Mouse (Mus musculus) embryonic facial prominence, embryonic 13.5 days (tissue): ENCODE data around the gene Platr25. TPM values are rescaled to one million over a fixed set of nuclear protein-coding genes. Genes with fewer than 3 reads are reported as not detected.
A peak's percentile ranks its signal among the peaks of the same experiment; 100 is the strongest.
"Not testable (repeated sequence)": the region's sequence is repeated elsewhere in the genome, so short reads cannot be mapped to it uniquely, and the experiment has no call there.

Source experiments
- ATAC-seq: fragments of 200-750 bp; cut with Nextera tagmentation; 2 replicates; pipeline ENCODE4 v1.8.0; 2017; ENCODE audit warnings: low read depth; ENCODE audit not compliant: insufficient number of reproducible peaks, insufficient read depth, low FRiP score, low TSS enrichment
- H3K27ac ChIP-seq: fragments of 300-500 bp; sonication (generic); 2 replicates; pipeline ENCODE4 v1.5.1; 2015; ENCODE audit warnings: moderate library complexity, mild to moderate bottlenecking, inconsistent platforms
- H3K27me3 ChIP-seq: fragments of 300-500 bp; sonication (generic); 2 replicates; pipeline ENCODE4 v1.6.1; 2015; ENCODE audit warnings: mild to moderate bottlenecking, inconsistent platforms
- H3K36me3 ChIP-seq: fragments of 300-500 bp; sonication (generic); 2 replicates; pipeline ENCODE4 v1.6.1; 2015; ENCODE audit warnings: mild to moderate bottlenecking, inconsistent platforms
- H3K4me1 ChIP-seq: fragments of 300-500 bp; sonication (generic); 2 replicates; pipeline ENCODE4 v1.6.1; 2015; ENCODE audit warnings: inconsistent platforms
- H3K4me2 ChIP-seq: fragments of 300-500 bp; sonication (generic); 2 replicates; pipeline ENCODE4 v1.6.1; 2015; ENCODE audit warnings: moderate library complexity, mild to moderate bottlenecking, inconsistent platforms
- H3K4me3 ChIP-seq: fragments of 300-500 bp; sonication (generic); 2 replicates; pipeline ENCODE4 v1.5.1; 2015; ENCODE audit warnings: mild to moderate bottlenecking, inconsistent platforms
- H3K9ac ChIP-seq: fragments of 300-500 bp; sonication (generic); 2 replicates; pipeline ENCODE4 v1.6.1; 2015; ENCODE audit warnings: mild to moderate bottlenecking, inconsistent platforms
- H3K9me3 ChIP-seq: fragments of 300-500 bp; sonication (generic); 2 replicates; pipeline ENCODE4 v1.6.1; 2016; ENCODE audit warnings: inconsistent platforms
- WGBS: fragments of 180-500 bp; shearing (Covaris S2); methylation state at CpG from one replicate; pipeline ENCODE4 v1.1.7; 2015; ENCODE audit warnings: mixed read lengths; 5-methylcytosine and 5-hydroxymethylcytosine counted together
- polyA plus RNA-seq: library from polyadenylated mRNA; unstranded; fragments of >200 nt; fragmentation: Nextera tagmentation; extraction: Ambion mirVana; gene quantifications from 2 replicates; pipeline ENCODE4 v1.2.1, GENCODE M21; 2015

Platr25 gene
- polyA plus RNA-seq, result 36.0 and 42.1 TPM in 2 replicates

DNA sequence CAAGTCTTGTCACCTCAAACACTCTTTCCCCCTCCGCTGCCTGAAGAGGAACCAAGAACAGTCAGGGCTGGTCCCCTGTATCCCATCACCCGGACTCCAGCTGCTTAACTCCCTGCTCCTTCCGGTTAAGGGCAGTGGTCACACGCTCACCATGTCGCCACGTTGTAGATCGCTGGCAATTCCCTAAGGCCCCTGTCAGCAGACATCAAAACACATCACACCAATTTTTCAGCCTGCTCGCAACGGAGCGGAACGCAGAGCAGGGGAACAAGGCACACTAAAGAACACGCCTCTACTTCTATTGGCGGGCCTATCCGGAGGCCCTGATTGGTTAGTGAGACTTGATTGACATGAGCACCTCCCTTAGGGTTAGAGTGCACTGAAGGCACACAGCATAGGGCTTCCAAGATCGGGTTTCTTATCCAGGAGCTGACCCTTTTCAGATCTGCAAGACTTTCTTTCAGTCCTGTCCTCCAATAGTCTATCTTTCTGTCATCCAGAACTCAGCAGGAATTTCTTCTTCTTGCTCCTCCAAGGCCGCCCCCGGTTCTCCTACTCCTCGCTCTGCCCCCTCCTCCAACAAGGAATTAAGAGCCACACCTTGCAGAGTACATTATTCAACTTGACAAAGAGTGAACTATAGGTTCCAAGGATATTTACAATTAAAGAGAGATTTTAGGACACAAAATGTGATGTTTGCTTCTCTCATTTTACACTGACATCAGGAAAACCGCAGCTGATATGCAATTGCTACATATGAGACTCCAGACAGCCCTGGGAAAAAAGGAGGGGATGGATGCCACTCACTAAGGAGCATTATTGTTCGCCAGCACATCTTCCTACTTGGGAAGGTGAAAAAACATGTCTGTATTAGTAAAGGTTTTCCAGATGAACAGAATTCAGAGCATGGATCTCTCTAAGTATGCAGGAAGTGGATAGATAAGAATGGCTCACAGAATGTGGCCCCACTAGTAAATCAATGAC, at the start of gene Platr25:
Platr25 (minus strand) TSS at position 278 of the 984 bp plus-strand sequence.
- not testable (repeated sequence) for H3K9me3 ChIP-seq, H3K36me3 ChIP-seq, H3K4me1 ChIP-seq, H3K27me3 ChIP-seq, H3K27ac ChIP-seq
- peak within 1 kb of the TSS; percentile 55 for H3K4me3 ChIP-seq
- H3K9ac ChIP-seq, result peak within 1 kb of the TSS; percentile 71
- peak within 1 kb of the TSS; percentile 57 for H3K4me2 ChIP-seq
- WGBS, result 9% methylated on average over 20 of the region's 20 CpGs
- ATAC-seq, result 0 out of 2 replicates have a peak, but pooled peaks have one; percentile 52

DNA sequence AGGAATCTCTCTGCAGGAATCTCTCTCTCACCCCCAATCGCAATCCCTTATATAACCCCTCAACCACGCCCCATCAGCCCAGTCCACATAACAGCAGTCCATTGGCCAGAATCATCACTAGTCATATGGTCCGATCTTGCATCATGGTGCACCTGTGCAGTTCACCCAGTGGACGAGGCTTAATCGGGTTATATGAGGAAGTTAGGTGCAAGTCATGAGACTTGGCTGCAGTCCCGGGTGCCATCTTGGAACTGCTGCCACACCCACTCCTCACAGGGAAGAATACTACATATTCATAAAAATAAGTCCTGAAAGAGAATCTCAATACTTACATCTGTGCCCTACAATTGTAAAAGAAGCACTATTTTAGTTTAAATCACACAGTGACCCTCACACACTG, 47.5 kb upstream of the Platr25 start:
- ATAC-seq, H3K27ac ChIP-seq, H3K4me2 ChIP-seq, H3K9me3 ChIP-seq, H3K36me3 ChIP-seq, H3K9ac ChIP-seq, H3K4me3 ChIP-seq, H3K27me3 ChIP-seq, H3K4me1 ChIP-seq: not testable (repeated sequence)
- WGBS, result 90% methylated on average over 6 of the region's 6 CpGs

DNA sequence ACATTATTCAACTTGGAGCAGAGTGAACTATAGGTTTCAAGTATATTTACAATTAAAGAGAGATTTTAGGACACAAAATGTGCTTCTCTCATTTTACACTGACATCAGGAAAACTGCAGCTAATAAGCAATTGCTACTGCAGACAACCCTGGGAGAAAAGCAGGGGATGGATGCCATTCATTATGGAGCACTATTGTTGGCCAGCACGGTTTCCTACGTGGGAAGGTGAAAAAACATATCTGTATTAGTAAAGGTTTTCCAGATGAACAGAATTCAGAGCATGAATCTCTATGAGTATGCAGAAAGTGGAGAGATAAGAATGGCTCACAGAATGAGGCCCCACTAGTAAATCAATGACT, 25.6 kb upstream of the Platr25 start:
- not testable (repeated sequence) for ATAC-seq

DNA sequence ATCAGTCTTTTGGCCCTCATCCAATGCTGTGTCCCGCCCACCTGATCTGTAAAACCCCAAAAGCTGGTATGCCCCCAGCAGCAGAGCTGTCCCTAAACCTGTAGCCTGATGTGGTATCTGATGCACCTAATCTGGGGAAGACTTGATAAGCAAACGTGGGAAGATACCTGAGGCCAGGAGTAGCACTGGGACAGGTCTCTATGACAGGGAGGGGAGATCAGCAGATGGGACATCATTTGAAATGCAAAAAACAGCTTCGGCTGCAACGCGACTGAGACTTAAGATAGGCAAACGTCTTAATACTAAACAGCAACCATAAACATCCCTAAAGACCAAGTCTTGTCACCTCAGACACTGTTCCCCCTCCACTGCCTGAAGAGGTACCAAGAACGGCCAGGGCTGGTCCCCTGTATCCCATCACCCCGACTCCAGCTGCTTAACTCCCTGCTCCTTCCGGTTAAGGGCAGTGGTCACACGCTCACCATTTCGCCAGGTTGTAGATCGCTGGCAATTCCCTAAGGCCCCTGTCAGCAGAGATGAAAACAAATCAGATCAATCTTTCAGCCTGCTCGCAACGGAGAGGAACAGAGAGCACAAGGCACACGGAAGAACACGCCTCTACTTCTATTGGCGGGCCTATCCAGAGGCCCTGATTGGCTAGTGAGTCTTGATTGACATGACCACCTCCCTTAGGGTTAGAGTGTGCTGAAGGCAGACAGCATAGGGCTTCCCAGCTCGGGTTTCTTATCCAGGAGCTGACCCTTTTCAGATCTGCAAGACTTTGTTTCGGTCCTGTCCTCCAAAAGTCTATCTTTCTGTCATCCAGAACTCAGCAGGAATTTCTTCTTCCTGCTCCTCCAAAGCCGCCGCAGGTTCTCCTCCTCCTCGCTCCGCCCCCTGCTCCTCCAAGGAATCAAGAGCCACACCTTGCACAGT, 25.0 kb upstream of the Platr25 start, which contains the start of gene Gm5141:
Gm5141 (minus strand) TSS at position 610 of the 936 bp plus-strand sequence.
- not testable (repeated sequence) for H3K27me3 ChIP-seq, H3K27ac ChIP-seq, H3K4me1 ChIP-seq
- Histone ChIP-seq H3K4me2 (peak within 1 kb of the TSS; percentile 76), H3K4me3 (peak within 1 kb of the TSS; percentile 57), H3K9ac (peak within 1 kb of the TSS; percentile 76), H3K9me3 (peaks cover 13% of the 10 kb centered on the region), H3K36me3 (peaks cover 13% of the 10 kb centered on the region)
- peak; percentile 90 for ATAC-seq
- 4% methylated on average over 22 of the region's 23 CpGs for WGBS

More for the DNA sequence above, 25.6 kb upstream of the Platr25 start:
- Histone ChIP-seq H3K36me3 (peaks cover 13% of the 10 kb centered on the region), H3K9ac (0 out of 2 replicates have a peak overlapping the region, but pooled peaks have one; percentile 76), H3K4me2 (peak overlapping the region; percentile 76), H3K4me3 (peak overlapping the region; percentile 57)
- not testable (repeated sequence) for H3K27ac ChIP-seq, H3K4me1 ChIP-seq, H3K27me3 ChIP-seq, H3K9me3 ChIP-seq
- 53% methylated on average over 2 of the region's 2 CpGs for whole genome bisulfite sequencing

DNA sequence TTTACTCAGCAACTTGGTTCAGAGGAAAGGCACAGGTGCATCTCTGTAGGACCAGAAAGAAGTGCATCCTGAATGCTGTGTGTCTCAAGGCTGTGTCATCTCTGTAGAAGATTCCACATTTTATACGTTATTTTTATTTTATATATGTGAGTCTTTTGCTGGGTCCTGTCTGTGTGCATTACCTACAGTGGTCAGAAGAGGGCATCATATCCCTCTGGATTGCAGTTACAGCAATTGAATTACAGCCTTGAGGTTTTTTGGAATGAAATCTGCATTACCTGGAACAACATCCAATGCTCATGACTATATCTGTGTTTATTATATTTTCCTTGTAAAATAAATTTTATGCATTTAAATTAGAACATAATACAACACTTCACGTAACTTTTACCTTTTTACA, 3.3 kb upstream of the Platr25 start:
- not testable (repeated sequence) for H3K4me3 ChIP-seq, ATAC-seq, H3K4me1 ChIP-seq

DNA sequence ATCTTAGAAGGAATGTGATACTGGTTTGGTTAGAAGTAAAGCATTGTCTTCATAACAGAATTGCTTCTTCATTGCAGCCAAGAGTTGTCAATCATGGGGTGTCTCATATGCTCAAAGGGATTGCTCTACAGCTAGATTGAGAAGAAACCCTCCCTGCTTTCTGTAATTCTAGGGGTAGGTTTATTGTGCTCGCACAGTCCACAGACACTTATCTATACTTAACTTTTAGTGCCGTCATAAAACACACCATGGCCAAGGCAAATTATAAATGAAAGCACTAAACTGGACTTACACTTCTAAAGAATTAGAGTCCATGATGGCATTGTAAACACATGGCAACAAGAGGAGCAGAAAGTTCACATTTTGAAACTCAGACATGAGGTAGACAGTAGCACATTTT, 27.2 kb downstream of the Platr25 start:
- 95% methylated on average over 2 of the region's 2 CpGs for WGBS
- no peaks in the 10 kb centered on the region for H3K27me3 ChIP-seq
- ATAC-seq, result no peak
- H3K9ac ChIP-seq, result no peak overlapping the region
- H3K27ac ChIP-seq, result no peak overlapping the region
- H3K4me2 ChIP-seq, result no peak overlapping the region
- H3K4me1 ChIP-seq, result no peaks in the 10 kb centered on the region
- no peaks in the 10 kb centered on the region for H3K9me3 ChIP-seq
- H3K4me3 ChIP-seq, result no peak overlapping the region
- H3K36me3 ChIP-seq, result peaks cover 2% of the 10 kb centered on the region; the same call in 1 of the 2 replicates

More for the DNA sequence above, 3.3 kb upstream of the Platr25 start:
- not testable (repeated sequence) for H3K4me2 ChIP-seq, H3K9ac ChIP-seq, H3K36me3 ChIP-seq, H3K9me3 ChIP-seq, H3K27me3 ChIP-seq, H3K27ac ChIP-seq
- 62% methylated on average over 2 of the region's 2 CpGs for WGBS

DNA sequence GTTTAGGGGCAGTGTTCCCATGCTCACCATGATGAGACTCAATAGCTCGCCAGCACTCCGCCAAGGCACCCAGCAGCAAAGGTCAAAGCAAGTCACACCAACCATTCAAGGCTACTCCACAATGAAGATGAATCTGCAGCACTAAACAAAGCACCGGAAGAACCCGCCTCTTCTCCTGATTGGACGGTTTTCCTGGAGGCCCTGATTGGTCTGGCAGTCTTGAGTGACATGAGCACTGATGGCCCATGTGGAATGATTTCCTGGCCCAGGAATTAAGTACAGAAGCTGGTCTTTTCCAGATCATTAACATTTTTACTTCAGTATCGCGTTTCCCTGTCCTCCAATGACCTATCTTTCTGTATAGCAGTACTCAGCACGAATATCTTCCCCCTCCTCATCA, 47.9 kb downstream of the Platr25 start:
- H3K4me1 ChIP-seq, H3K36me3 ChIP-seq, H3K9ac ChIP-seq, H3K27ac ChIP-seq, H3K9me3 ChIP-seq, H3K4me2 ChIP-seq, ATAC-seq, H3K27me3 ChIP-seq, H3K4me3 ChIP-seq: not testable (repeated sequence)
- WGBS, result 93% methylated on average over 8 of the region's 8 CpGs

DNA sequence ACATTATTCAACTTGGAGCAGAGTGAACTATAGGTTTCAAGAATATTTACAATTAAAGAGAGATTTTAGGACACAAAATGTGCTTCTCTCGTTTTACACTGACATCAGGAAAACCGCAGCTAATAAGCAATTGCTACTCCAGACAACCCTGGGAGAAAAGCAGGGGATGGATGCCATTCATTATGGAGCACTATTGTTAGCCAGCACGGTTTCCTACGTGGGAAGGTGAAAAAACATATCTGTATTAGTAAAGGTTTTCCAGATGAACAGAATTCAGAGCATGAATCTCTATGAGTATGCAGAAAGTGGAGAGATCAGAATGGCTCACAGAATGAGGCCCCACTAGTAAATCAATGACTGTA, 75.2 kb downstream of the Platr25 start:
- peak overlapping the region; percentile 60 for H3K4me2 ChIP-seq
- not testable (repeated sequence) for H3K27ac ChIP-seq, H3K27me3 ChIP-seq, ATAC-seq, H3K4me1 ChIP-seq
- H3K4me3 ChIP-seq, result peak overlapping the region; percentile 52
- WGBS, result 31% methylated on average over 4 of the region's 4 CpGs
- H3K36me3 ChIP-seq, result peaks cover 17% of the 10 kb centered on the region
- H3K9ac ChIP-seq, result 0 out of 2 replicates have a peak overlapping the region, but pooled peaks have one; percentile 51
- H3K9me3 ChIP-seq, result peaks cover 12% of the 10 kb centered on the region

DNA sequence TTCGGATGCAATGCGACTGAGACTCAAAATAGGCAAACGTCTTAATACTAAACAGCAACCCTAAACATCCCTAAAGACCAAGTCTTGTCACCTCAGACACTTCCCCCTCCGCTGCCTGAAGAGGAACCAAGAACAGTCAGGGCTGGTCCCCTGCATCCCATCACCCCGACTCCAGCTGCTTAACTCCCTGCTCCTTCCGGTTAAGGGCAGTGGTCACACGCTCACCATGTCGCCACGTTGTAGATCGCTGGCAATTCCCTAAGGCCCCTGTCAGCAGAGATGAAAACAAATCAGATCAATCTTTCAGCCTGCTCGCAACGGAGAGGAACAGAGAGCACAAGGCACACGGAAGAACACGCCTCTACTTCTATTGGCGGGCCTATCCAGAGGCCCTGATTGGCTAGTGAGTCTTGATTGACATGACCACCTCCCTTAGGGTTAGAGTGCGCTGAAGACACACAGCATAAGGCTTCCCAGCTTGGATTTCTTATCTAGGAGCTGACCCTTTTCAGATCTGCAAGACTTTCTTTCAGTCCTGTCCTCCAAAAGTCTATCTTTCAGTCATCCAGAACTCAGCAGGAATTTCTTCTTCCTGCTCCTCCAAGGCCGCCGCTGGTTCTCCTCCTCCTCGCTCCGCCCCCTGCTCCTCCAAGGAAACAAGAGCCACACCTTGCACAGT, 75.8 kb downstream of the Platr25 start:
- WGBS, result 2% methylated on average over 20 of the region's 20 CpGs
- ATAC-seq, result peak; percentile 93
- H3K27ac ChIP-seq, result peak overlapping the region; percentile 60

DNA sequence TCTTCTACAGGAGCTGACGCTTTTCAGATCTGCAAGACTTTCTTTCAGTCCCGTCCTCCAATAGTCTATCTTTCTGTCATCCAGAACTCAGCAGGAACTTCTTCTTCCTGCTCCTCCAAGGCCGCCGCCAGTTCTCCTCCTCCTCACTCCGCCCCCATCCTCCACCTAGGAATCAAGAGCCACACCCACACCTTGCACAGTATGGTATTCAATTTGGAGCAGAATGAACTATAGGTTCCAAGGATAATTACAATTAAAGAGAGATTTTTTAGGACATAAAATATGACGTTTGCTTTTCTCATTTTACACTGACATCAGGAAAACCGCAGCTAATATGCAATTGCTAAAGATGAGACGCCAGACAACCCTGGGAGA, 107.2 kb downstream of the Platr25 start:
- 20% methylated on average over 8 of the region's 8 CpGs for WGBS
- Histone ChIP-seq H3K9me3 (peaks cover 17% of the 10 kb centered on the region; the same call in 1 of the 2 replicates), H3K4me2 (peak overlapping the region; percentile 56), H3K9ac (peak overlapping the region; percentile 73), H3K36me3 (peaks cover 14% of the 10 kb centered on the region; the same call in 1 of the 2 replicates), H3K27ac (no peak overlapping the region), H3K4me3 (peak overlapping the region; percentile 62), H3K4me1 (no peaks in the 10 kb centered on the region), H3K27me3 (no peaks in the 10 kb centered on the region)
- ATAC-seq, result no peak

More for the DNA sequence above, 75.8 kb downstream of the Platr25 start:
- not testable (repeated sequence) for H3K4me1 ChIP-seq, H3K27me3 ChIP-seq
- H3K4me2 ChIP-seq, result peak overlapping the region; percentile 60
- H3K9me3 ChIP-seq, result peaks cover 17% of the 10 kb centered on the region
- H3K4me3 ChIP-seq, result peak overlapping the region; percentile 52
- peaks cover 22% of the 10 kb centered on the region for H3K36me3 ChIP-seq
- peak overlapping the region; percentile 74 for H3K9ac ChIP-seq
